Mouse (Mus musculus) skeletal muscle tissue, adult 2 months (tissue): ENCODE measurements at regions not wholly inside any gene's neighbourhood (a gene's known extent, or its start where the extent isn't known, plus 50 kb on each side); places are given as distances from the start of the nearest gene placed in this dataset.
A peak's percentile ranks its signal among the peaks of the same experiment; 100 is the strongest.

Experiments
- DNase-seq: peaks from one replicate; pipeline ENCODE4 v3.0.0-alpha.2; 2012; ENCODE audit warnings: low read depth, low spot score

- DNase-seq = no peak
Measured at GRCm38 (mm10) chr15:41154551-41155151, 1020.5 kb downstream of the 9330182O14Rik start.

GRCm38 (mm10) chr15:41155169-41155638 is 1021.0 kb downstream of the 9330182O14Rik start:
- DNase-seq = no peak

- DNase-seq = no peak
Measured at GRCm38 (mm10) chr15:41157802-41158201, 1023.6 kb downstream of the 9330182O14Rik start.

GRCm38 (mm10) chr15:41162268-41162667 is 1028.1 kb downstream of the 9330182O14Rik start:
- no peak for DNase-seq

- DNase-seq = peak; percentile 14
Measured at GRCm38 (mm10) chr15:41162793-41163192, 1028.6 kb downstream of the 9330182O14Rik start.

GRCm38 (mm10) chr15:41163643-41164358 is 1029.6 kb downstream of the 9330182O14Rik start:
- DNase-seq = peak; percentile 27

GRCm38 (mm10) chr15:41165534-41165933 is 1031.4 kb downstream of the 9330182O14Rik start:
- DNase-seq = no peak

- DNase-seq = no peak
Measured at GRCm38 (mm10) chr15:41190792-41191191, 1056.6 kb downstream of the 9330182O14Rik start.

GRCm38 (mm10) chr15:41193240-41193639 is 1059.1 kb downstream of the 9330182O14Rik start:
- DNase-seq = no peak

GRCm38 (mm10) chr15:41223801-41224200 is 1089.6 kb downstream of the 9330182O14Rik start:
- DNase-seq = no peak

GRCm38 (mm10) chr15:41232406-41233060 is 1098.4 kb downstream of the 9330182O14Rik start:
- DNase-seq = no peak
